Mouse (Mus musculus): ENCODE data around the gene Hmgn2. TPM values are rescaled to one million over a fixed set of nuclear protein-coding genes. Genes with fewer than 3 reads are reported as not detected.

Gene Hmgn2
- 1,100 and 1,186 TPM in 2 replicates for polyA plus RNA-seq (2014; fragmentation: Nextera tagmentation; extraction: Ambion mirVana)

DNA sequence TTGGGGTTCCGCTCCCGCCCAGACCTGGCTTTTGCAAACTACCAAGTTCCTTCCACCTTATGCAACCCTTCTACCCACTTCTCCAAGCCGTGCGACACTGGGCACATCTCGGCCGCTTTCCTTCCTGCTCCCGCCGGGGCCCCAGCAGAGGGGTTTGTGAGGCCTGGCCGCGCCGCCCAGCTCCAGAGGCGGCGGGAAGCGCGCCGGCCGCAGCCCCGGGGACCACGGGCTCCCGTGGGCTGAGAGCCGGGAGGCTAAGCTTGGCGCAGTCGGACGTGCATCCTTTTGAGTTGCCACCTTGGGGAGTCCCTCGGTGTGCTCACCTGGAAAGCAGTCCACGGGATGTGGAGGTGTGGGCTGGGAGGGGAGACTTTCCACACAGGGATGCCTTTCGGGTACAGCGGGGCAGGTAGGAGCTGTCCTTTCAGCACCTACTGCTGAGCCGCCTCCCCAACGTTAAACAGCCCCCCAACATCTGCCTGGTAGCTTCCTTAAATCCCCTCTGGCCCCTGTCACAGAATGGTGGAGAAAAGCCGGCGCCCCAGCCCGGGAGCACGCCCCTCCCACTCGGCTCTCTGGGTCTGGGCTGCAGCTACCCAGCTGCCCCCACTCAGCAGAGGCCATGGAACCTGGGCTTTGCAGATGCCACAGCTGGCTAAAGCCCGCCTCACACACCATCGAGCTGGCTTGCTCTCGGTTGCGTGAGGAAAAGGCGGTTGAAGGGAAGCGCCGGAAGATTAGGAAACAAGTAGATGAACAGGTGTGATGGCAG lies at the start of gene Hmgn2:
Gene Hmgn2, minus strand, starts transcription at position 501 of the 772 bp plus-strand sequence.
- Histone ChIP-seq H3K4me3 (ENCODE audit: low read depth, low read length) (peak within 1 kb of the TSS; percentile 70), H3K9me3 (ENCODE audit: control insufficient read depth, low read length) (no peaks in the 10 kb centered on the region), H3K9ac (replicated peaks; ENCODE audit: low read depth, low read length) (peak within 1 kb of the TSS; percentile 93), H3K36me3 (ENCODE audit: control insufficient read depth, insufficient read depth, low read length) (peaks cover 22% of the 10 kb centered on the region), H3K4me2 (ENCODE audit: low read depth, low read length) (peak within 1 kb of the TSS; percentile 98), H3K4me1 (ENCODE audit: control insufficient read depth, insufficient read depth, low read length) (peaks cover 34% of the 10 kb centered on the region), H3K27ac (ENCODE audit: low read depth, low read length) (peak within 1 kb of the TSS; percentile 99), H3K27me3 (ENCODE audit: control insufficient read depth, insufficient read depth, low read length) (no peaks in the 10 kb centered on the region)
- ATAC-seq (ENCODE audit: low read depth): peak; percentile 68
- under 1% methylated on average over 33 of the region's 42 CpGs for WGBS

DNA sequence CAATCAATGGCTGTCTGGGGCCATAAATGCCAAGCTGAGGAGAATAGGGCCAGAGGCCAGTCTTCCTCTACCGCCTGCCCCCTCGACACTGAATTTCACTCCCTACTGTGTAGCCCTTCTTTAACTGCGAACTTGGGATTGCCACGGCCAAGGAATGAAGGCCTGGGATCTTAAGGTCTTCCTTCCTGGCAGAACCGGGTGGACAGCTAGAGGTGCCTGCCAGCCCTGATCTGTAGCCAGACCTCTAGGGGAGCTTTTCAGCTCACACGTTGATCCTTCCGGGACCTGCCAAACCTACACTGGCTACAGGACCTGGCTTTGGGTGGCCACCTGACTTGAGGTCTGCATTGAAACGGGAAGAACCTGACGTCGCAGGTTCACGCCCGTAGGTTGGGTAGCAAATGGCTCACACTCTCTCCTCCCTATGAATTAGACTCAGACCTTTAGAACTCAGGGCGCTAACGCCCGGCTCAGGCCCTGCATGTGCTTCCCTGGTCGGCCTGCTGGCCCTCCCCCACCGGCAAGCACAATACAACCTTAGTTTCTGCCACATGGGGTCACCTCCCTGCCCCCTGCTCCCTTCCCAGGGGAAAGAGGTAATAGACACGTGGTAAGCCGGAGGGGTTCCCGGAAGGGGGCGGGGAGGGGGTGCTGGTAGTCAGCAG lies 48.9 kb upstream of the Hmgn2 start:
- Histone ChIP-seq H3K9ac (replicated peaks; ENCODE audit: low read depth, low read length) (no peak overlapping the region; the same call in 1 of the 2 replicates), H3K4me2 (ENCODE audit: low read depth, low read length) (peak overlapping the region; percentile 48), H3K36me3 (ENCODE audit: control insufficient read depth, insufficient read depth, low read length) (no peaks in the 10 kb centered on the region), H3K27ac (ENCODE audit: low read depth, low read length) (no peak overlapping the region), H3K4me3 (ENCODE audit: low read depth, low read length) (peak overlapping the region; percentile 27; the same call in 1 of the 2 replicates), H3K27me3 (ENCODE audit: control insufficient read depth, insufficient read depth, low read length) (no peaks in the 10 kb centered on the region), H3K4me1 (ENCODE audit: control insufficient read depth, insufficient read depth, low read length) (peaks cover 13% of the 10 kb centered on the region; the same call in 1 of the 2 replicates), H3K9me3 (ENCODE audit: control insufficient read depth, low read length) (no peaks in the 10 kb centered on the region)
- 2% methylated on average over 21 of the region's 21 CpGs for WGBS
- no peak for ATAC-seq (ENCODE audit: low read depth)

DNA sequence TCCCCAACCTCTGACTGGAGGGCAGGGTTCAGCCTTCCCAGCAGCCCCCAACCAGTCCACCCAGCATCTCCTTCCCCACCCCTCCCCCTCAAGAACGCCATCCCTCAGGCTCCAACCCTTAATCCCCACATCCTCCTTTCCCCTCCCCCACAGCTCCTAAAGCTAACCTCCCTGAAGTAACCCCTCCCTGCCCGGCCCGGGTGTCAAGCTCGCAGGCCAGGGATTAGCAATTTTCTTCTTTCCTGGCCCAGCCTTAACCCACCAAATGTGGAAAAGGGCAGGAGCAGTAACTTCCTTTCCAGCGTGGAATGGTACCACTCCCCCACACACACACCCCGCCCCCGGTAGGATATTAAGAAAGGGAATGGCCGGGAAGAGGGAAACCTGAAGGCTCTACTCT lies 48.3 kb upstream of the Hmgn2 start:
- no peak overlapping the region for H3K9ac ChIP-seq (replicated peaks; ENCODE audit: low read depth, low read length)

DNA sequence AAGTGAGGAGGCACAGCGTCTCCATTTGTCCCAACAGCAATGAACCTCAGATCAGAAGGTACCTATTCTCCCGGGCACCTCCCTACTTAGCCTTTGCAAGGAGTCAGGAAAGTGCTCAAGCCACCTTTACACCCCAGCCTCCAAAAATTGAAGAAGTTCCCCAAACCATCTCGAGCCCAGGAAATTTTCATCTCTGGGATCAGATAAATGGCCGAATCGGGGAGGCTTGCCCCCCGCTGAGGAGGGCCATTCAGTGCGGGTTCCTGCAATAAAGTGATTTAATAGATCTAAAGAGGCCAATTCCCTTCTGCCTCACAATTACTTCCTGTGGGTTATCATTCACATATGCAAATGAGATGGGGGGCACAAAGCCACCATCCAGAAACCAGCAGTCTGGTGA lies 47.8 kb upstream of the Hmgn2 start:
- Histone ChIP-seq H3K9me3 (ENCODE audit: control insufficient read depth, low read length) (no peaks in the 10 kb centered on the region), H3K4me3 (ENCODE audit: low read depth, low read length) (no peak overlapping the region), H3K4me2 (ENCODE audit: low read depth, low read length) (no peak overlapping the region), H3K9ac (replicated peaks; ENCODE audit: low read depth, low read length) (no peak overlapping the region), H3K27me3 (ENCODE audit: control insufficient read depth, insufficient read depth, low read length) (no peaks in the 10 kb centered on the region), H3K36me3 (ENCODE audit: control insufficient read depth, insufficient read depth, low read length) (no peaks in the 10 kb centered on the region), H3K4me1 (ENCODE audit: control insufficient read depth, insufficient read depth, low read length) (peaks cover 13% of the 10 kb centered on the region; the same call in 1 of the 2 replicates), H3K27ac (ENCODE audit: low read depth, low read length) (no peak overlapping the region)
- ATAC-seq (ENCODE audit: low read depth): no peak
- WGBS: 3% methylated on average over 7 of the region's 7 CpGs

More for the DNA sequence above, 48.3 kb upstream of the Hmgn2 start:
- Histone ChIP-seq H3K9me3 (ENCODE audit: control insufficient read depth, low read length) (no peaks in the 10 kb centered on the region), H3K36me3 (ENCODE audit: control insufficient read depth, insufficient read depth, low read length) (no peaks in the 10 kb centered on the region), H3K4me3 (ENCODE audit: low read depth, low read length) (no peak overlapping the region), H3K27ac (ENCODE audit: low read depth, low read length) (no peak overlapping the region), H3K4me2 (ENCODE audit: low read depth, low read length) (no peak overlapping the region), H3K27me3 (ENCODE audit: control insufficient read depth, insufficient read depth, low read length) (no peaks in the 10 kb centered on the region), H3K4me1 (ENCODE audit: control insufficient read depth, insufficient read depth, low read length) (peaks cover 13% of the 10 kb centered on the region; the same call in 1 of the 2 replicates)
- WGBS: 4% methylated on average over 8 of the region's 8 CpGs
- ATAC-seq (ENCODE audit: low read depth): no peak

DNA sequence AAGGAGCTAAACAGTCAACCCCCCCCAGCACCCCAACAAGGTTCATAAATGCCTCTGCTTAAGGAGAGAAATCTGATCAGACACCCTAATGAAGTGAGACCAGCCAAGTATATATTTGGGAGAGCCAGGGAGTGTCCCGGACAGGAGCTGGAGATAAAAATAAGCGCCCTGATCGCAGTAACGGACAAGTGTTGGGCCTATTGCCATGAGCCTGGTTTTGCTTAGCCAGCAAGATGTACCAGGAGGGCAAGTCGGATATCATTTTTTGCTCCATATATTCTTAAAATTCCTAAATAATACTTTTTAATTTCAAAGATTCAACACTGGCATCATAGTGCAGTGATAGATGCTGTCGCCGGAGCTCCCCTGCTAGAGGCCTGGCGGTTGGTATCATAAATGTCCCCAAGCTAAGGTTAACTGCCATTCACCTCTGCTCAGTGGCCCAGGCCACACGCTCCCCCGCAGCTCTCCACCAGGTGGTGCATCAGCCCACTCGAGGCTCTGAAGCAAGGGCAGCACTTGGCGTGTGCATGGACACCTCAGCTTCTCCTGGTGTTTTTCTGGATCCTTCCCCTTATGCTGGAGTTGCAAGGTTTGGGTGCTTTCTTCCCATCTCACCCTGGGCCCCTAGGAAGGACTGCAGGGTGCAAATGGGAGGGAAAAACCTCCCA lies 44.5 kb upstream of the Hmgn2 start:
- no peak overlapping the region for H3K9ac ChIP-seq (replicated peaks; ENCODE audit: low read depth, low read length)
- no peak for ATAC-seq (ENCODE audit: low read depth)
- WGBS: 43% methylated on average over 12 of the region's 12 CpGs
- H3K27ac ChIP-seq (ENCODE audit: low read depth, low read length): no peak overlapping the region
- no peaks in the 10 kb centered on the region for H3K36me3 ChIP-seq (ENCODE audit: control insufficient read depth, insufficient read depth, low read length)
- H3K4me1 ChIP-seq (ENCODE audit: control insufficient read depth, insufficient read depth, low read length): peaks cover 9% of the 10 kb centered on the region; the same call in 1 of the 2 replicates
- no peaks in the 10 kb centered on the region for H3K9me3 ChIP-seq (ENCODE audit: control insufficient read depth, low read length)
- no peak overlapping the region for H3K4me3 ChIP-seq (ENCODE audit: low read depth, low read length)
- H3K4me2 ChIP-seq (ENCODE audit: low read depth, low read length): no peak overlapping the region
- no peaks in the 10 kb centered on the region for H3K27me3 ChIP-seq (ENCODE audit: control insufficient read depth, insufficient read depth, low read length)

DNA sequence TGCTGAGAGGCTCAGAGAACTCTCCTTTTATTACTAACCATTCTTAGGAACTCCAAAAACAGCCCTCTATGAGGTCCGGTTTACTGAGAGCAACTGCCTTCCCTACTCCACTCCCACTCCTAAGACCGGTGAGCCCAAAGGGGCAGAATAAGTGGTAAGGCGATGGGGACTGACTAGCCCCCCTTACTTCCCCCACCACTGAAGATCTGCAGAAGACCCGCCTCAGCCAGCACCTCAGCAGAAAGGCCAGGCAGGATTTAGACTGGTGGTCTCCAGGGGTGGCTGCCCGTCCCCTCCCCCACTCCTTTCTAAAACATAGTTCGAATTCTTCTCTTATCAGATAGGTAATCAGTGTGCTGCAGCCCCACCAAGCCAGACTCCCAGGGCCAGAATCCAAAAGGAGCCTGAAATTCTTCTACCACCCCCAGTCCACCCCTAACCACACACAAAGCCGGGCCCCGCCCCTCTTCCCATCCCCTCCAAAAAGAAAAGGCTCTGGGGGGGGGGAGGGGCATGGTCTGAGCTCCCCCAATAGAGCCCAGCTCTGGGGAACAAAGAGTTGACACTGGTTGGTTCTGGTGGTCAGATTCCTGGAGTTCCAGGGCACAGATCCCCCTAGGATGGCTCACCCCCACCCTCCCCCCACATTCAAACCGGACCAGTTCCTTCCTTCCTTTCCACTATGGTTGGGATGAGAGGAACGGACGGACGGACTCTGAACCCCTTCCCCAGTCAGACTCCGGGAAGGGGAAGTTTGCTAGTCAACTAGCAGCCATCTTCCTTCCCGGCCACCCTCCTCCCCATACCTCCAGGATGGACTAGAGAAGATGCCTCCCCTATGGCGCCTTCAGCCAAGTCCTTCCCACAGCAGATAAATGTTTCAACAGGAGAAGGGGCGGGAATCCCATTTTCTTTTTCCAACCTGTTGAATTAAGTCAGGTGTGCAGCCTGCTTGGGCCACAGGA lies 43.3 kb upstream of the Hmgn2 start:
- Histone ChIP-seq H3K9ac (replicated peaks; ENCODE audit: low read depth, low read length) (no peak overlapping the region), H3K4me1 (ENCODE audit: control insufficient read depth, insufficient read depth, low read length) (0 out of 2 replicates have a peak, but pooled peaks cover 3% of the 10 kb centered on the region), H3K9me3 (ENCODE audit: control insufficient read depth, low read length) (no peaks in the 10 kb centered on the region), H3K27me3 (ENCODE audit: control insufficient read depth, insufficient read depth, low read length) (no peaks in the 10 kb centered on the region), H3K36me3 (ENCODE audit: control insufficient read depth, insufficient read depth, low read length) (no peaks in the 10 kb centered on the region), H3K4me3 (ENCODE audit: low read depth, low read length) (no peak overlapping the region), H3K4me2 (ENCODE audit: low read depth, low read length) (no peak overlapping the region), H3K27ac (ENCODE audit: low read depth, low read length) (no peak overlapping the region)
- 9% methylated on average over 16 of the region's 16 CpGs for WGBS
- ATAC-seq (ENCODE audit: low read depth): no peak

DNA sequence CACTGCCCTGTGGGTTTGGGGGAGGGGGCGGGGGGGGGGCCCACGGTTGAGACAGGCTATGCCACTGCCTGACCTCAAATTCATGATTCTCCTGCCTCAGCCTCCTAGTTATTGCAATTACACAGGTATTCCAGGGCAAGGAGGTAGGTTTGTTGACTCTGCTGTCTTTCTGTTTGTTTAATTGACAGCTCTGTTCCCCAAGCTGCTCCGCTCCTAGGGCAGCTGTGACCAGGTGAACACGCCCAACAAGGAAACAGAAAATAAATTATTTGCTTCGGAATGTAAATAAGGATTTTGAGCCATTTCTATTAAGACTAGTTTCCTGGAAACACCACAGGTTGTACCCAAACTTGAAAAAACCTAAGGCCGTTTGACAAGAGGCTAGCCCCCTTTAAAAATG lies 41.3 kb upstream of the Hmgn2 start:
- no peak overlapping the region for H3K4me3 ChIP-seq (ENCODE audit: low read depth, low read length)
- no peak for ATAC-seq (ENCODE audit: low read depth)
- H3K27ac ChIP-seq (ENCODE audit: low read depth, low read length): no peak overlapping the region
- no peak overlapping the region for H3K9ac ChIP-seq (replicated peaks; ENCODE audit: low read depth, low read length)
- no peaks in the 10 kb centered on the region for H3K27me3 ChIP-seq (ENCODE audit: control insufficient read depth, insufficient read depth, low read length)
- no peaks in the 10 kb centered on the region for H3K9me3 ChIP-seq (ENCODE audit: control insufficient read depth, low read length)
- no peak overlapping the region for H3K4me2 ChIP-seq (ENCODE audit: low read depth, low read length)
- no peaks in the 10 kb centered on the region for H3K4me1 ChIP-seq (ENCODE audit: control insufficient read depth, insufficient read depth, low read length)
- no peaks in the 10 kb centered on the region for H3K36me3 ChIP-seq (ENCODE audit: control insufficient read depth, insufficient read depth, low read length)
- 76% methylated on average over 6 of the region's 6 CpGs for WGBS

DNA sequence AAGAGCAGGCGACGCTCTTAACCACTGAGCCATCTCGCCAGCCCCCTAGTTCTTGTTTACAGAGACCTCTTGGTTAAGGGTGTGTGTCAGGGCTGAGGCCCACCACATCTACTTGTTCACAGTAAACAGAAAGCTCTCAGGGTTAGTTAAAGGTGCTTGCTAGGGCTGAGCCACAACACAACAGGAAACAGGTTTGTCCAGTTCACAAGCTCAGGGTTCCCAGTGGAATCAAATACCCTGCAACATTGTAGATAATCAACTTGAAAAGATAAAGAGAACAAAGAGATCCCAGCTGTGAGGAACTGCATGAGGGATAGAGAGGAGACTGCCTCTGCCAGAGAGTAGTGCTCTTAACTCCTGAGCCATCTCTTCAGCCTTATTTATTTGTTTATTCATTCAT lies 38.4 kb upstream of the Hmgn2 start:
- Histone ChIP-seq H3K9me3 (ENCODE audit: control insufficient read depth, low read length) (no peaks in the 10 kb centered on the region), H3K4me2 (ENCODE audit: low read depth, low read length) (no peak overlapping the region), H3K27me3 (ENCODE audit: control insufficient read depth, insufficient read depth, low read length) (no peaks in the 10 kb centered on the region), H3K4me1 (ENCODE audit: control insufficient read depth, insufficient read depth, low read length) (no peaks in the 10 kb centered on the region), H3K36me3 (ENCODE audit: control insufficient read depth, insufficient read depth, low read length) (no peaks in the 10 kb centered on the region), H3K9ac (replicated peaks; ENCODE audit: low read depth, low read length) (no peak overlapping the region), H3K27ac (ENCODE audit: low read depth, low read length) (no peak overlapping the region), H3K4me3 (ENCODE audit: low read depth, low read length) (no peak overlapping the region)
- 88% methylated on average over 3 of the region's 3 CpGs for WGBS
- no peak for ATAC-seq (ENCODE audit: low read depth)

All from neural tube, embryonic 14.5 days (tissue).